Mouse (Mus musculus) thymus, adult 2 months (tissue): ENCODE measurements at regions not wholly inside any gene's neighbourhood (a gene's known extent, or its start where the extent isn't known, plus 50 kb on each side); places are given as distances from the start of the nearest gene placed in this dataset.

Source experiments
- CTCF ChIP-seq: fragments of 200-500 bp; IDR thresholded peaks from 2 replicates; pipeline ENCODE4 v1.5.1; 2012; ENCODE audit warnings: mild to moderate bottlenecking, control low read depth, low read length, moderate library complexity, borderline replicate concordance; ENCODE audit not compliant: control insufficient read depth, poor library complexity, insufficient read depth; ENCODE audit errors: extremely low read depth
- POLR2A ChIP-seq: fragments of 200-500 bp; IDR thresholded peaks from 2 replicates; pipeline ENCODE4 v1.6.1; 2012; ENCODE audit warnings: mild to moderate bottlenecking, low read length, control low read depth, moderate library complexity; ENCODE audit not compliant: control insufficient read depth, poor library complexity, insufficient read depth; ENCODE audit errors: extremely low read depth

GRCm38 (mm10) chr2:71673087-71673920 is 72.1 kb upstream of the Itga6 start:
- no peak for TF ChIP-seq CTCF
- TF ChIP-seq POLR2A: no peak
